Mouse (Mus musculus) Patski (cell line): ENCODE measurements around the gene Polg. TPM values are rescaled to one million over a fixed set of nuclear protein-coding genes. Genes with fewer than 3 reads are reported as not detected.

ENCODE experiments used
- ATAC-seq: fragments of 100-300 bp; one replicate; pipeline ENCODE4 v1.8.0; 2021
- CTCF ChIA-PET: fragments of 350-600 bp; sonication (Branson Sonifier 250); formaldehyde crosslinking; loops from one replicate; lab custom pipeline; 2022; ENCODE audit warnings: inconsistent platforms; lab: Charles Lee
- POLR2A ChIA-PET: fragments of 350-600 bp; sonication (Branson Sonifier 250); formaldehyde crosslinking; loops from one replicate; lab custom pipeline; 2022; ENCODE audit warnings: antibody characterized with exemption, inconsistent platforms; lab: Charles Lee
- DNase-seq: peaks from one replicate; pipeline ENCODE4 v3.0.0-alpha.2; 2011; ENCODE audit warnings: low read depth, low spot score
- H3K27me3 ChIP-seq: fragments of 371-371 bp; one replicate; pipeline ENCODE4 v1.5.1; 2021
- CTCF ChIP-seq: fragments of 100-300 bp; IDR thresholded peaks from one replicate; pipeline ENCODE4 v1.5.1; 2021
- in situ Hi-C: fragments of 300-500 bp; cut with MboI; formaldehyde crosslinking; loops from 3 replicates; pipeline ENCODE4 v1.11.1; 2018; ENCODE audit warnings: low pct_unique_long_range_greater_than_20kb, mixed read lengths
- polyA plus RNA-seq: library from polyadenylated mRNA; unstranded; gene quantifications from one replicate; pipeline ENCODE4 v1.2.3, GENCODE M21; 2021

Polg gene
- polyA plus RNA-seq, 1 experiment from 2014 or later: 74.8 TPM

DNA sequence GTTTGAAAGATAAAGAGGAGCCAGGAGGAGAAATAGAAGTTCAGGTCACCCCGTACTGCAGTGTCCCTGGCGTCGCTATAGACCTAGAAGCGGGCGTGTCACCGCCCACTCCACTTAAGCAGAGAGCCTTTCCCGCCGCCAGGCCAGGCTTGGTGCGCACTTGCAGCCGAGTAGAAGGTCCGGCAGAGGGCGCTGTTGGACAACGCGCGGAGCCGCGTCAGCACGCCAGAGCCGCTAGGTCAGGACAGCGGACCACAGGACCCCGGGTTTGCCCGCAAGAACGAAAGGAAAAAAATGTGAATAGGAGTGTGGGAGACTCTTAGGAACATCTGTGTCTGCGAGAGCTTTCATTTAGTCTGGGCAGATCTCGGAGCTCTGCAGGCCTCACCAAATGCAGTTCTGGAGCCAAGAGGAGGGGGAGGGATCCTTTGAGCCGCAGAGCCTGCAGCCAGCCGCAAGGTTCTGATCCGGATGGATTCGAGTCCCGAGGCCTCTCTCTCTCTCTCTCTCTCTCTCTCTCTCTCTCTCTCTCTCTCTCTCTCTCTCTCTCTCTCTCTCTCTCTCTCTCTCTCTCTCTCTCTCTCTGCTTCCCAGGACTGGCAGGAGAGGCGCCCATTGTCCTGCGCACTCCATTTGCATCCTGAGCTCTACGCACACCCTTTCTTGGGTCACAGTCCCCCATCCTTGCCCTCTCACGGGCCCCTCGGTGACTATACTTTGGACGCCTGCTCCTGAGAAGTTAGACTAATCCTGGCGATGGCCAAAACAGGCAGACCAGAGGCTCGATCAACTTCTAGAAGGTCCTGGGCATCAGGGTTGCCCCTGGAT, 30.0 kb upstream of the Polg start:
- POLR2A ChIA-PET: no interaction called here
- no peak for TF ChIP-seq CTCF
- ATAC-seq (peak; percentile 82), DNase-seq (peak; percentile 9)
- in situ Hi-C loops: loop anchor here (5.0 kb wide), 2 partner anchors 41 to 96 kb away; no protein-coding TSS in a partner anchor
- CTCF ChIA-PET: interaction anchor here (1.0 to 2.9 kb wide), 8 partner anchors 13 to 233 kb away, joined by 3 to 18 read pairs (median 3); no protein-coding TSS in a partner anchor
- H3K27me3 ChIP-seq: peaks cover 31% of the 10 kb centered on the region

DNA sequence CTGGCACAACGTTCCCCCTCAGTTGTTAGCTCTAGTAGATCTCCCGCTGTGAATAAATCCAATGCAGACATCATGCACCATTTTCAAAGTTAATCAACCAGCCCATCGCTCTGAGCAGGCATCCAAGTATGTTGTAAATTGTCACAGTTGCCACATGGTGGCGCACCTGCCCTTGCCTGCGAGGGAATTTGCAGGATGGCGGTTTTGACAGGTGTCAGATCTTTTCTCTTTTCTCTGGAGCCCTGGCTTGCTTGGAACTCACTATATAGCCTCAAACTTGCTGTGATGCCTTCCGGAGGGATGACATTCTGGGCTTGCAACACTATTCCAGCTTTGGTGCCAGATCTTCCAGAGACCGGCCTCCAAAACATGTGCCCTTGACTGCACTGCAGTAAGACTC, 27.8 kb upstream of the Polg start:
- ATAC-seq (no peak), DNase-seq (no peak)
- peak; percentile 91 for TF ChIP-seq CTCF
- ChIA-PET POLR2A (no interaction called here), CTCF (interaction anchor here (2.2 to 2.9 kb wide), 2 partner anchors 53 to 101 kb away, joined by 7 to 18 read pairs; no protein-coding TSS in a partner anchor)
- peaks cover 27% of the 10 kb centered on the region for H3K27me3 ChIP-seq
- in situ Hi-C loops: no loop called here

DNA sequence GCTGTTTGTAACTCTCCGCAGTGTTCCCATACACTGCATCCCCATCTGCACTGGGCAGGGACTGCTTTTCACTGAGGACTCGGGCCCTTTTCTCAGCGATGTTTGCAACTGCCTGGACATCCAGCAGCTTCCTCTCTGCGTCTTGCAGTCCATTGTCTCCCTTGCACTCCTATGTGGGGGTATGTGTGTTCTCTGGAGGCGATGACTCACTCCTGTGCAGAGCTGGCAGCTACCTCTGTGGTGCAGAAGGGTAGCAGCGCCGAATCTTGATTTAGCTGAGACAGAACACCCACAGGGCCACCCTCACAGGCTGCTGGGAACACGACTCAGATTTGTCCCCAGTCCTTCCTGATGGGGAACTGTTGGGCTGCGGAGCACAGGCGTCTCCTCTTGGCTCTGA, 20.4 kb upstream of the Polg start:
- ATAC-seq (peak; percentile 21), DNase-seq (no peak)
- in situ Hi-C loops: no loop called here
- ChIA-PET POLR2A (no interaction called here), CTCF (no interaction called here)
- peaks cover 45% of the 10 kb centered on the region for H3K27me3 ChIP-seq
- no peak for TF ChIP-seq CTCF

DNA sequence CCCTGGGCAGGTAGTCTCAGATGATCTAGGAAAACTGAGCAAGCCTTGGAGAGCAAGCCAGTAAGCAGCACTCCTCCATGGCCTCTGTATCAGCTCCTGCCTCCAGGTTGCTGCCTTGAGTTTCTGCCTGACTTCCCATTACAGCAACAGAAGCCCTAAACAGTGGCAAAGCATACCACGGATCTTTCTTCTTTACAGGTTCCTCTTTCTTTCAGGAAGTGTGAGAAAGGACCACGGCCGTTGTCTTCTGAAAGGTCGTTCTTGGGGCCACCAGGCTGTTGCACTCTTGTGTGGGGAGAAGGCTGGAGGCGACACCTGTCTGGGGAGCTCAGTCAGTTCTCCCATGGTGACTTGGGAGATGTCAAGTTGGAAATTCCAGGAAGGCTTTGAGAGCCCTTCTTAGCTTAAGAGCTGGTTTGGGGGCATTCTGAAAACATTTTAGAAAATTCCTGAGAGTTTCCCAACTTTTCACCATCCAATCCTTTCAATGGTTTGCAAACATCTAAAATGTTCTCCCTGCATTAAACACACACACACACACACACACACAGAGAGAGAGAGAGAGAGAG, 8.8 kb upstream of the Polg start:
- CTCF ChIA-PET: no interaction called here
- no peaks in the 10 kb centered on the region for H3K27me3 ChIP-seq
- TF ChIP-seq CTCF: no peak
- ATAC-seq (no peak), DNase-seq (no peak)
- in situ Hi-C loops: no loop called here
- POLR2A ChIA-PET: no interaction called here

DNA sequence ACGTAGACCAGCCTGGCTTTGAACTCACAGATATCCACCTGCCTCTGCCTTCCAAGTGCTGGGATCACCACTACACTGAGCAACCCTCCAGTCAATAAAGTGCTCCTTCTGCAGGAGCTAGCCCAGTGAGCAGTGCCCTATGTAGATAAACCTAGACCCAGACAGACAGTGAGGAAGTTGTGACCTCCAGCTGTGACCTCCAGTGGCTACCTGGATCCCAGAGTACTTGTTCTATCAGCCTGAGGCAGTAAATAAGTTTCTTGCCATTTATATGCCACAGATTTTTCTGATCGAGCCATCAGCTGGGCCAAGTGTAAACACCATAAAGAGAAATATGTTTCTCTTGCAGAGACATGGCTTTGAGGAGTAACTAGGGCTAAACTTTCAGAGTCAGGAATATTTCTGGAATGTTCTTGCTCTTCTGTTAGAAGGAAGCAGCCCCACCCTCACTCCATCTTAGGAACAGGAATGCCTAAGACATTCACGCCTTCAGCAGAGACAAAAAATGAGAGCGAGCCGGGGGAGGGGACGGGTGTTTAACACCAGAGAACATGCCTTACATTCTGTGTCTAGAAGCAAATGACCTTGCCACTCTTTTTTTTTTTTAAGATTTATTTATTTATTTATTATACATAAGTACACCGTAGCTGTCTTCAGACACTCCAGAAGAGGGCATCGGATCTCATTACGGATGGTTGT, 7.5 kb upstream of the Polg start:
- no peak for DNase-seq
- ChIA-PET POLR2A (no interaction called here), CTCF (interaction anchor here (1.5 to 2.6 kb wide), 2 partner anchors 11 to 87 kb away, joined by 4 to 7 read pairs; partner anchors contain the start of gene Rlbp1)
- TF ChIP-seq CTCF: no peak
- in situ Hi-C loops: no loop called here
- no peak for ATAC-seq
- no peaks in the 10 kb centered on the region for H3K27me3 ChIP-seq

DNA sequence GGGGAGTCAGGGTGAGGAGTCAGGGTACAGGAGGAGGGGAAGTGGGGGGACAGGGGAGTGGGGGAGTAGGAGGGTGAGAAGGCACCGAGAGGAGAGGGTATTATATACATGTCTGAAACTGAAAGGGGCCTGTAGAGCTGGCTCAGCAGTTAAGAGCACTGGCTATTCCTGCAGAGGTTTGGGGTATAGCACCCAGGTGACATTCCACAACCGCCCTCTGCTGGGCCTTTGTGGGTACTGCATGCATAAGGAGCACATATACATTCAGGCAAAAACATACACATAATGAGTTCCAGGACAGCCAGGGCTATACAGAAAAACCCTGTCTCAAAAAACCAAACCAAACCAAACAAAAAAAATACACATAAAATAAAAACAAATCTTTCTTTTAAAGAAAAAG, 6.6 kb upstream of the Polg start:
- no peak for TF ChIP-seq CTCF
- no peak for ATAC-seq
- POLR2A ChIA-PET: no interaction called here
- H3K27me3 ChIP-seq: no peaks in the 10 kb centered on the region
- no peak for DNase-seq
- CTCF ChIA-PET: interaction anchor here (1.5 to 2.6 kb wide), 2 partner anchors 12 to 87 kb away, joined by 4 to 7 read pairs; partner anchors contain the start of gene Rlbp1
- in situ Hi-C loops: no loop called here

DNA sequence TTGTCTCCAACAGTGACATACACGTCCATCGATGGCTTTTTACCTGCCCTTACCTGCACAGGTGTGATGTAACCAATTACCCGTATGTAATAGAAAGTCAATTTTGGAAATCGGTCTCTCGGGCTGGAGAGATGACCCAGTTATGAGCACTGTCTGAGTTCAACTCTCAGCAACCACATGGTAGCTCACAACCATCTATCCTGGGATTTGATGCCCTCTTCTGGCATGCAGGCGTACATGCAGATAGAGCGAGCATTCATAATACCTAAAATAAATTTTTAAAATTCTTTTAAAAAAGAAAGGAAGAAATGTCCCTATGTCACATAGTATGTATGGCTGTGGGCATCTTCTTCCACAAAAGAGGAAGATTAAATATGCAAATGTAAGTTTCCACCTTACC, 5.3 kb upstream of the Polg start:
- ATAC-seq (no peak), DNase-seq (no peak)
- in situ Hi-C loops: no loop called here
- TF ChIP-seq CTCF: no peak
- no peaks in the 10 kb centered on the region for H3K27me3 ChIP-seq
- POLR2A ChIA-PET: no interaction called here
- CTCF ChIA-PET: interaction anchor here (0.9 to 1.7 kb wide), 2 partner anchors 11 to 225 kb away, joined by 3 read pairs; no protein-coding TSS in a partner anchor

DNA sequence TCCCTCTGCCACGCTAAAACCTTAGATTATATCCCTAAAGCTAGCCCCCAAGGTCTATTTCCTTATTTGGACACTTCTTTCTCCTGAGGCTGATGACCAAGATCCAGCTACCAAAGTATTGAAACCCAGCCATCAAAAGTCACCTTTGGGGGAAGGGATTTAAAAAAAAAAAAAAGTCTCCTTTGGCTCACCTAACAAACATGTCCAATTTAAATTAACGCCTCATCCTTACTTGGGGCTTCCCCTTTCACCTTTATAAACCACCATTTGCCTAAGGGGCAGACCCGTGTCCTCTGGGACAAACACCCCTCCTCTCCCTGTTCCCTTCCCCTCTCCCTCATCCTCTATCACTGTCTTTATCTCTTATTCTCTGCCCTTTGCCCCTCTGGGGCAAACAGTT, 4.6 kb upstream of the Polg start:
- TF ChIP-seq CTCF: no peak
- DNase-seq (no peak), ATAC-seq (no peak)
- CTCF ChIA-PET: interaction anchor here (0.9 to 1.7 kb wide), 3 partner anchors 11 to 224 kb away, joined by 3 to 4 read pairs (median 3); no protein-coding TSS in a partner anchor
- POLR2A ChIA-PET: no interaction called here
- in situ Hi-C loops: no loop called here
- no peaks in the 10 kb centered on the region for H3K27me3 ChIP-seq

DNA sequence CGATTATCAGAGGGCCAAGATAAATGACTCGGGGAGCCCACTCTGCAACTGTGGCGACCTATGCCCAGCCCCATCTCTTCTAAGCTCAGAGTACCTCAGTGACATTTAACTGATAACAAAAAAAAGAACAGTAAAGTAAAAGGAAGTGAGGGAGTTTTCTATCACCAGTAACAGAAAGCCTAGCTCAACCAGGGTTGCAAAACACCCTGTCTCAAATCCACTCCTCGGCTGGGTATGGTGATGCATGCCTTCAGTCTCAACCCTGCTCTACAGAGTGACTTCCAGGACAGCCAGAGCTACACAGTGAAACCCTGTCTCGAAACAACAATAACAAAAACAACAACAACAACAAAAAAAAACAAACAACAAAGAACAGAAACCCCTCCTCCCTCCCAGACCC, 3.6 kb upstream of the Polg start:
- ChIA-PET CTCF (interaction anchor here (1.2 kb wide), 1 partner anchor 97 kb away, joined by 4 read pairs; no protein-coding TSS in a partner anchor), POLR2A (interaction anchor here (0.6 kb wide), 1 partner anchor 112 kb away, joined by 3 read pairs; no protein-coding TSS in a partner anchor)
- ATAC-seq (no peak), DNase-seq (no peak)
- no peak for TF ChIP-seq CTCF
- in situ Hi-C loops: loop anchor here (5.0 to 10.0 kb wide), 3 partner anchors 92 to 555 kb away; partner anchors contain the start of gene Isg20
- no peaks in the 10 kb centered on the region for H3K27me3 ChIP-seq

DNA sequence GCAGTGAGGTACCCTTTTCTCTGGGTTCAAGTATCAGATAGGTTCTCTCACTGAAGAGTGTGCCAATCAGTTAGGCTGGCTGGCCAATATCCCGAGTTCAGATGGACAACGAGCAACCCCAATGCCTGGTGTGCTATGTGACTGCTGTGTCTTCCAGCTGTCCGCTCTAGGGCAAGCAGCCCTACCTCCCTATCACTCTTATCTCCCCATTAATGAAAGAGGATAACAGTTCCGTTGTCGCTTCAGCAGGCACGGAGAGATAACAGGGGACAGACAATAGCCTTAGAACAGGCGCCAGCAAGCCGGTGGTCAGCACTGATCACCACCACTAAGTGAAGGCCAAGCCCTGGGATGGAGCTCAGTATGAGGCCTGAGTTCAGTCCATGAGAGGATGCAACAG, 2.8 kb upstream of the Polg start:
- no peaks in the 10 kb centered on the region for H3K27me3 ChIP-seq
- in situ Hi-C loops: loop anchor here (5.0 to 10.0 kb wide), 3 partner anchors 92 to 554 kb away; partner anchors contain the start of gene Isg20
- ATAC-seq (no peak), DNase-seq (no peak)
- POLR2A ChIA-PET: no interaction called here
- TF ChIP-seq CTCF: no peak
- CTCF ChIA-PET: no interaction called here
